Mouse (Mus musculus) frontal cortex, adult (tissue): ENCODE results near the gene Dgcr8.

Experiments
- ATAC-seq: cut with Nextera tagmentation; 2 replicates; pipeline ENCODE4 v1.9.2; 2017; ENCODE audit warnings: mild to moderate bottlenecking, moderate library complexity, mixed read lengths; ENCODE audit not compliant: low TSS enrichment

Dgcr8 gene

DNA sequence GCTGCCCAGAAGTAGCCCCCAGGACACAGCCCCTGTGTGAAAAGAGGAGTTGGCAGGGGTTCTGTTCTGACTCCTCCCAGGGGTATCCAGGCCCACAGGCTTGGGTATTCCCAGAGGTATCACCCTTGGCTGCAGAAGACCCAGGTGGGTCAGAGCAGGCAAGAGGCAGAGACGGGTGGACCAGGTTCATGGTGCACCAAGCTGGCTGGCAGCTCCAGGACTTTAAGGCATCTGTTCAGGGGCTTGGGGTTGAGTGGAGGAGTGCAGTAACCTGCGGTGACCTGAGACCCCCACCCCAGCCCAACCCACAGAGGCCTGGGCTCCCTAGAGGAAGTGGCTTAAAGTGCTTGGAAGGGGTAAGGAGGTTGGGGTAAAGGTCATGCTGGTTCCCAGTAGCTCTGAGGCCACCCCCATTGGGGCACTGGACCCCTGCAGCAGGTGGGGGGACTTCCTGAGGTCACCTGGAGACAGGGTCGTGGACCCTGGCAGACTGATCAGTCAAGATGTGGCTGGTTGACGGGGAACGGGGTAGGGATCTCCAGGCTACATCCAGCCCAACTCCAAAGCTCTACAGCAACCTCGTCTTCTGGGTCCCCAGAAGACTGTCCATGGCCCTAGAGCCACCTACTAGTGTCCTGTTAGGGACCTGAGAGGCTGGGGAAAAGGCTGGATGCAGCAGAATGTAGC lies 68.0 kb downstream of the Dgcr8 start:
- ATAC-seq: no peak

- ATAC-seq: peak; percentile 21; the same call in 1 of the 2 replicates
Observed at GRCm38 (mm10) chr16:18220001-18220400, 69.0 kb downstream of the Dgcr8 start.

DNA sequence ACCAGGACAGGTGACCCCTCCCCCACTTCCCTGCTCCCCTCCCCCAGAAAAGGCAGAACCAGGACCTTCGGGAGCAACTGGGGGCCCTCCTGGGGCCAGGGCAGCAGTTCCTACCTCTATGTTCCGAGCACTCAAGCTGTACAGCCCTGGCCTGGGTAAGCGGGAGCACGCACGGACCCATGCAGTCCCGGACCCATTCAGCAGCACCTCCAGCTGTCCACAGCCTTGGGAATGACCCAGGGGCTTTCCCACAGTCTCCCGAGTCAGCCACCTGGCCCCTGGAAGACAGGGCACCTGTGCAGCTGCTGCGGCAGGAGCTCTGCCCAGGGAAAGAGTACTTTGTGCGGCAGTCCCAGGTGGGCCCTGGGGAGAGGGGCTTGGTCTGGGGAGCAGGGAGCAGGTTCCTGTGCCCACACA lies 70.5 kb downstream of the Dgcr8 start:
- no peak for ATAC-seq

DNA sequence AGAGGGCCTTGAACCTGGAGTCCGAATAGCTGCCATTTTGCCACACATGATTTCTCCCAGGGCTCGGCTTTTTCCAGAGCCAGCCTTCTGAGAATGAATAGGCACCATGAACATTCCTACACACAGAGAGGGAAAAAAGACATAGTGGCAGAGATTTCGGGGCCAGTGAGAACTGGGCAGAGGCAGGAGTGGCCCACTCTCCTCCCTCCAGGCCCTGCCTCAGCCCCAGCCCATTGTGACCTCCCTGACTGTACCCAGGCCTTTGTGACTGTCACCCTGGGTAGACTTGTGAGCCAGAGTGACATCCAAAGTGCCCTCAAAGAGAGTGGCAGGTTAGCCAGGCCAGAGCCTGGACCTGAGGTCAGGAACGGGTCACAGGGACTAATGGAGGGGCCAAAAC lies 71.5 kb downstream of the Dgcr8 start, which contains the start of gene Ccdc188:
Ccdc188 (plus strand) TSS at position 301 of the 400 bp plus-strand sequence.
- ATAC-seq: no peak

DNA sequence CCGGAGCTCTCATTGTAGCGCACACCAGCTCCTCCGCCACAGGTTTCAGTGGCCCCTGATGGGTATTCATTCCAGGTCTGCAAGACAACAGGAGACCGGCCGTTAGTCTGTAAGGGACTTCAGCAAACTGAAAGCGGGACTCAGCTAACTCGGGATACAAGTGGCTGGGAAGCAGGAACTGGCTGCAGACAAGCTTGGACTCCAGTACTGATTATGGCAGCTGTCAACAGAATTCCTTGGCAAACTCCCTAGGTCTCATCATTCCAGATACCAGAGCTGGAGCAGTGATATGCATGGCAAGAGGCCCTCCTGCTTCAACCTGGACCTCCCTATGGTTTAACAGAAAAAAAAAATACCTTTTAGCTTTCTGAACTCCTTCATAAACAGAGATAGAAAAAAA lies 74.2 kb downstream of the Dgcr8 start:
- ATAC-seq: no peak

DNA sequence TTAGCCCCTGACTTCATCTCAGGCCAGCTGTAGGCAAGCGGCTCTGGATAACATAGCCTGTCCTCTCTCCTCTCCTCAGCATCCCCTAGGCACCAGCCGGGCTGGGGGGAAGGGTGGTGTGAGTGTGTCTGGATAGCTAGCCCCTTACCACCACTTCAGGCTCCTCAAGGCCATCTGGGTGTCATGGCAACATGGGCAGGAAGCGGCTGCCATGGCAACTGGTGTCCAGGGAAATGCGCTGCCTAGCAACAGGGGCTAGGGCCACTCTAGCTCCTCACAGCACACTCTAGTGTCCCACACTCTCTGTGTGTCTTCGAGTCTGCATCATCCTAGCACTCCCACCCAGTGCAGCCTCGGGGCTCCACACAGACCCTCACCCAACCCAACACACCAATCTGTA lies 75.4 kb downstream of the Dgcr8 start:
- ATAC-seq: peak; percentile 51

- 0 out of 2 replicates have a peak, but pooled peaks have one; percentile 15 for ATAC-seq
Observed at GRCm38 (mm10) chr16:18211417-18212171, 77.5 kb downstream of the Dgcr8 start.

- peak; percentile 53 for ATAC-seq
Observed at GRCm38 (mm10) chr16:18210701-18211416, 78.2 kb downstream of the Dgcr8 start.
